Mouse (Mus musculus) kidney, postnatal 0 days (tissue): ENCODE results near the gene Xkr7. TPM values are rescaled to one million over a fixed set of nuclear protein-coding genes. Genes with fewer than 3 reads are reported as not detected.

ENCODE experiments used
- ATAC-seq: fragments of 200-750 bp; cut with Nextera tagmentation; replicated peaks from 2 replicates; pipeline ENCODE4 v1.8.0; 2017; ENCODE audit warnings: low read depth, moderate number of reproducible peaks, moderate TSS enrichment, moderate library complexity; ENCODE audit not compliant: low FRiP score
- DNase-seq: peaks from one replicate; pipeline ENCODE4 v3.0.0-alpha.2; 2016; ENCODE audit warnings: low spot score
- H3K27ac ChIP-seq: fragments of 300-500 bp; sonication (generic); 2 replicates; pipeline ENCODE4 v1.5.1; 2014; ENCODE audit warnings: mild to moderate bottlenecking
- H3K27me3 ChIP-seq: fragments of 300-500 bp; sonication (generic); 2 replicates; pipeline ENCODE4 v1.6.1; 2014; ENCODE audit warnings: low read length, mixed read lengths; ENCODE audit not compliant: insufficient read depth
- H3K36me3 ChIP-seq: fragments of 300-500 bp; sonication (generic); 2 replicates; pipeline ENCODE4 v1.6.1; 2014; ENCODE audit warnings: low read length, mixed read lengths; ENCODE audit not compliant: insufficient read depth
- H3K4me1 ChIP-seq: fragments of 300-500 bp; sonication (generic); replicated peaks from 2 replicates; pipeline ENCODE4 v1.6.1; 2014; ENCODE audit warnings: antibody characterized with exemption, low read length, mixed read lengths; ENCODE audit not compliant: insufficient read depth
- H3K4me2 ChIP-seq: fragments of 300-500 bp; sonication (generic); 2 replicates; pipeline ENCODE4 v1.6.1; 2014; ENCODE audit warnings: mild to moderate bottlenecking, low read length, moderate library complexity, mixed read lengths
- H3K4me3 ChIP-seq: fragments of 300-500 bp; sonication (generic); replicated peaks from 2 replicates; pipeline ENCODE4 v1.5.1; 2014; ENCODE audit warnings: low read depth, low read length
- H3K9ac ChIP-seq: fragments of 300-500 bp; sonication (generic); 2 replicates; pipeline ENCODE4 v1.6.1; 2014; ENCODE audit warnings: low read depth, low read length
- H3K9me3 ChIP-seq: fragments of 300-500 bp; sonication (generic); replicated peaks from 2 replicates; pipeline ENCODE4 v1.6.1; 2016; ENCODE audit warnings: low read length, inconsistent platforms, mixed read lengths
- CTCF ChIP-seq: IDR thresholded peaks from 2 replicates; pipeline ENCODE4 v1.5.1; 2016; ENCODE audit warnings: antibody characterized with exemption, low read depth, mild to moderate bottlenecking, moderate library complexity
- WGBS: fragments of 180-500 bp; shearing (Covaris S2); extraction: QIAGEN DNeasy Blood & Tissue Kit; methylation state at CpG from one replicate; pipeline ENCODE4 v1.1.7; 2014; 5-methylcytosine and 5-hydroxymethylcytosine counted together
- polyA plus RNA-seq: library from polyadenylated mRNA; unstranded; fragments of >200 nt; fragmentation: Nextera tagmentation; extraction: Ambion mirVana; gene quantifications from 2 replicates; pipeline ENCODE4 v1.2.1, GENCODE M21; 2015

Xkr7 gene
- polyA plus RNA-seq, 1 experiment from 2014 or later: not detected

DNA sequence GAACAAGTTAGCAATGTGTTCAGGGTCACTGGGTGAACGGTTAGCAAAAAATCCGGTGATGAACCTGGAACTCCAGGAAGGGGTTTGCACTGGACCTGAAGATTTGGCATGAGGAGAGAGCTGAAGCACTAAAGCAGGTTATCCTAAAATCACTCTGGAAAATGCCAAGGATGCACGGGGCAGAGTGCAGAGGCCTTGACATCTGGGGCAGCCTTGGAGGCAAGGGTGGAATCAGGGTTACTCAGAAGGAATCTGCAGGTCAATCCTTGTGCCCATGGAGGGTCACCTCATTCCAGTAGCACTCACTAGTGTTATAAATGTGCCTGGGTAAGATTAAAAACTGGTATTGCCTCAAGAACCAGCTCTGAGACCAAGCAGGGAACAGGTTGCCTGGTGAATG is 25.7 kb upstream of the Xkr7 start:
- ATAC-seq: no peak
- Histone ChIP-seq H3K27me3 (no peaks in the 10 kb centered on the region), H3K4me3 (no peak overlapping the region), H3K4me1 (no peaks in the 10 kb centered on the region), H3K9me3 (no peaks in the 10 kb centered on the region), H3K4me2 (no peak overlapping the region), H3K9ac (no peak overlapping the region), H3K27ac (no peak overlapping the region), H3K36me3 (peaks cover 31% of the 10 kb centered on the region)
- 79% methylated on average over 3 of the region's 3 CpGs for WGBS
- no peak for TF ChIP-seq CTCF
- DNase-seq: no peak

DNA sequence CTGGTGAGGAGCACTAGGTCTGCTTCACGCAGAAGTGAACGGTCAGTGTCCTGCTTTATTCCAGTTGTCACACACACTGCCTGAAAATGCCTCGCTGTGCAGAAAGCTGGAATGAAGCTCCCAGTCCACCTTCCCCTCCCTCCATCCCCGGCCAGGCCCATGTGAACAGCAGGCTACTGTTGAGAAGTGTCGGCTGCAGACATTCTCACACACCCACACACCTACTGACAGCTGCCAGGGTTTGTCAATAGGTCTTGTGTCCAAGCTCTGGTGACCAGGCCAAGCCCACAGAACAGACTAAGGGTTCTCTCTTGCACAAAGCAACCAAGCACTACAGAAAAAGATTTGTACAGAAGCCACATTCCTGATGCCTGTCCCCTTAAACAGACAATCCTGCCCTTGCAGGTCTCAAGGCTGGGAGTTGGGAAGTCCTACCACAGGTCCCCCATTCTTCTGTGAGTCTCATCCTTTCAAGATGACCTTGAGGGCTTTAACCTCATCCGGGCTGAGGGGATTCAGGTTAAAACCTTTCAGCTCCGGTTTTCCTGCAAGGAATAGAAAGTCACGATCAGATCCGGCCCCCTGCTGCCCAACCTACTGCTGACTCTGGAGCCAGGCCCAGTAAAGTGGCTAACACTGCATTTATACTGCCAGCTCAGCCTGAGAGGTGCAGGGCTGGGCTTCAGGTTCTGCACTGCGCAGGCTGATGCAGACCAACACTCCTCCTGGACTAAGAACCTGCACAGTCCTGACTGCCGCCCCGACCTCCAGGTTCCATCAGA is 22.3 kb upstream of the Xkr7 start:
- H3K27me3 ChIP-seq: no peaks in the 10 kb centered on the region

DNA sequence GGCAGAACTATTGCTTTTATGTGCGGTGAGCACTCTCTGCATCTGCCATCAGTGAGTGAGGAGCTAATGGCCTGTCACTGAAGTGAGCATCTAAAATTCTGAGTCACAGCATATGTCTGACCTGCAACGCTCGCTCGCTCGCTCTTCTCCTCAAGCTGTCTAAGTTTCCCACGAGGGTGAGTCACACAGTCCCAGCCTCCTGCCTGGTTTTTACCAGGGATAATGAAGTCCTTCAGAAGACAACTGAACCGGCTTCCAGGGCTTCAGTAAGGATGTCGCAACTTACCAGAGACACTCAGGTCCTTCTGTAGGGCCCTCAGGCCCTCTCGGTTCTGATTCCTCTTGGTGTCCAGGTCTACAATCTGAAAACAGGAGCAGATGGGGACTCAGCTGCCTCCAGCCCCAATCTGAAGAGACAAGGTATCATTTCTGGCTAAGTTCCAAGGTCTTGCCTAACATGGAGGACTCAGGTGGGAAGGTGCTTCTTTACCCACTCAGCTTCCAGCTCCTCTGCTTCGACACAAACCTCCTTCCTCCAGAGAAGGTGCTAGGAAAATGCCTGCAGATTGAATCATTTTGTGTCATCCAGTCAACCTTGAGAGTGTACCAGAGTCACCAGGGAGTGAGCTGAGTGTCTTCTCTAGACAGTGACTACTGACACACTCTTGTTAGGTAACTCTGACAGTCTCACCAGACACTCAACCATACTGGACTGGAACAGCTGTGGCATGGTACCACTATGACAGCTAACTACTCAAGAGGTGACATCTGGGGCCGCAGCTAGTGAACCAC is 17.7 kb upstream of the Xkr7 start:
- H3K27ac ChIP-seq: no peak overlapping the region
- peak overlapping the region; percentile 79 for H3K9ac ChIP-seq
- WGBS: 88% methylated on average over 11 of the region's 11 CpGs
- H3K4me1 ChIP-seq: peaks cover 10% of the 10 kb centered on the region
- TF ChIP-seq CTCF: no peak
- peak overlapping the region; percentile 90 for H3K4me2 ChIP-seq
- H3K4me3 ChIP-seq: peak overlapping the region; percentile 75
- no peak for DNase-seq
- peaks cover 22% of the 10 kb centered on the region for H3K36me3 ChIP-seq
- no peak for ATAC-seq
- no peaks in the 10 kb centered on the region for H3K9me3 ChIP-seq
- H3K27me3 ChIP-seq: no peaks in the 10 kb centered on the region

More for the DNA sequence above, 22.3 kb upstream of the Xkr7 start:
- ATAC-seq: no peak
- no peak overlapping the region for H3K4me3 ChIP-seq
- peaks cover 7% of the 10 kb centered on the region for H3K4me1 ChIP-seq
- H3K27ac ChIP-seq: no peak overlapping the region
- H3K4me2 ChIP-seq: no peak overlapping the region
- H3K9me3 ChIP-seq: no peaks in the 10 kb centered on the region
- no peak for TF ChIP-seq CTCF
- DNase-seq: no peak
- peaks cover 32% of the 10 kb centered on the region for H3K36me3 ChIP-seq
- WGBS: 90% methylated on average over 12 of the region's 12 CpGs
- H3K9ac ChIP-seq: no peak overlapping the region

DNA sequence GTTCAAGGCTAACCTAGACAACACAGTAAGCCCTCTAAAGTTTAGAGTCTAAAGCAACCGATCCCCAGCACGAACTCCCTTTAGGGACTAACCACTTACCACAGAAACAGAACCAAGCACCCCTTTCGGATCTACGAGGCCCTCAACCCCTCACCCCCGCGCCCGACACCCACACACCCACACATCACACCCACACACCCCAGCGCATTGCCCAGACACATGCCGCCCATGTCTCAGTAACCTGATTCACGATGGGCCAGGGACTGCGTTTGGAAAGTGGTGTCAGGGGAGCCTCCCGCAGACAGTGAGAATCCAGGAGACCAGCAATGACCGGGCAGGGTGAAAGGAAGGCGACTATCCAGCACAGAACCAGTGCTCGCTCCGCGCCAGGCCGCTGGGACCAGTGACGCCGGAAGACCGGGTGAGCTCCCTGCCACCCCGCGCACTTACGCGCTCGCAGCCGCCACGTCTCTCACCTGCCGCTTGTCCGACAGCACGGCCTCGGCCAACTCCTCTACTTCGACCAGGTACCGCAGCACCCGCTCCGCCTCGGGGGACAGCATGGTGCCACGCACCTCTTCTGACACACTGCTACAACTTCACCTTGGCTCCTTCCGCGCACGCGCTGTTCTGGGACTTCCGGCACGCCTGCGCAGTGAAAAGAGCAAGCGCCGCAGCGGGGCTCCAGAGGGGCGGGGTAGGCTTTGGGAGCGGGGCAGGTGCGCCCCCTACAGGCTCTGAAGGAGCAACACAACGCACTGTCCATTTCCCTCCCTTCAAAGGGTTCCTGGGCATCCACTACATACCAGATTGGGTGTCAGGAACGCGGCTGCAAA is 16.7 kb upstream of the Xkr7 start, which contains the start of gene Pdrg1:
TSS of gene Pdrg1 (minus strand) at position 670 of the 836 bp plus-strand sequence.
- peaks cover 10% of the 10 kb centered on the region for H3K4me1 ChIP-seq
- H3K4me2 ChIP-seq: peak within 1 kb of the TSS; percentile 90
- H3K9me3 ChIP-seq: no peaks in the 10 kb centered on the region
- peaks cover 11% of the 10 kb centered on the region for H3K36me3 ChIP-seq
- ATAC-seq (peak; percentile 93), DNase-seq (peak; percentile 97)
- peak within 1 kb of the TSS; percentile 42; the same call in 1 of the 2 replicates for H3K27ac ChIP-seq
- peak within 1 kb of the TSS; percentile 75 for H3K4me3 ChIP-seq
- H3K9ac ChIP-seq: peak within 1 kb of the TSS; percentile 79
- peak; percentile 97 for TF ChIP-seq CTCF
- 1% methylated on average over 54 of the region's 54 CpGs for WGBS
- H3K27me3 ChIP-seq: no peaks in the 10 kb centered on the region

DNA sequence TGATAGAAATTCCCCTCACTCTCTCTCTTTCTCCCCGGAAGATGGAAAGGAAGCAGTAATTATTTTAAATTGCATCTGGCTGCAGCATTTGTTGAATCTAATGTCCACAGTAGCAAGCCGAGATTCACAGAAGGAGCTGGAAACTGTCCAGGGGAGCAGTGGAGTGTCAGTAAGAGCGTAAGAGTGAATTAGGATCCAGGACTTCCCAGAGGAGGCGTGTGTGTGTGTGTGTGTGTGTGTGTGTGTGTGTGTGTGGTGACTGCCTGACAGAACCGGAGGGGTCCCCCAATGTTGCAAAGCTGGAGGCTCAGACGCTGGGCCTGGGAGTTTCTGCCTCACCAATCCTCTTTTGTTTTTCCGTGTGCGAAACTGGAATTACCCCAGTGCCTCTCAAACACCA is 15.8 kb upstream of the Xkr7 start:
- Histone ChIP-seq H3K9me3 (no peaks in the 10 kb centered on the region), H3K4me2 (peak overlapping the region; percentile 90), H3K4me3 (0 out of 2 replicates have a peak overlapping the region, but pooled peaks have one; percentile 75), H3K36me3 (peaks cover 3% of the 10 kb centered on the region; the same call in 1 of the 2 replicates), H3K9ac (no peak overlapping the region), H3K27ac (no peak overlapping the region), H3K4me1 (peaks cover 10% of the 10 kb centered on the region), H3K27me3 (no peaks in the 10 kb centered on the region)
- DNase-seq (peak; percentile 36), ATAC-seq (no peak)
- 32% methylated on average over 8 of the region's 8 CpGs for WGBS
- no peak for TF ChIP-seq CTCF

DNA sequence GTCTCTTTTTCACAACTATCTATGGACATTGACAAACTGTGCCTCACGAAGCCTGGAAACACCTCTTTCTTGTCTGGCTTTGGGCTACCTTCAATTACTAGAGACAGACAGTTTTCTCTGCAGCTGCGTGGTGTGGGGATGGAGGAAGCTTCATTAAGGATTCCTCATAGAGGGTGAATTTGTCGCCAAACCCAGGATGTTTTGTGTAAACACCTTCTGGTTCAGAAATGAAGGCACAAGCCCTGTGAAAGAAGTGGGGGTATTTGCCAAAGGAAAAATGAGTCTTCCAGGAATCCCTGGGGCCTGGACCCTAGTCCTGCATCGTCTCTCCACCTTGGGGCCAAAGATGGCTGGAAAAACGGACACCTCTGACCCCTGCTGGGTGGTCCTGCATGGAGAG is 14.9 kb upstream of the Xkr7 start:
- no peaks in the 10 kb centered on the region for H3K9me3 ChIP-seq
- H3K4me2 ChIP-seq: no peak overlapping the region
- H3K4me3 ChIP-seq: no peak overlapping the region
- H3K27me3 ChIP-seq: no peaks in the 10 kb centered on the region
- TF ChIP-seq CTCF: no peak
- no peaks in the 10 kb centered on the region for H3K36me3 ChIP-seq
- H3K9ac ChIP-seq: no peak overlapping the region
- ATAC-seq: no peak
- DNase-seq: no peak
- H3K4me1 ChIP-seq: peaks cover 10% of the 10 kb centered on the region
- no peak overlapping the region for H3K27ac ChIP-seq
- 47% methylated on average over 5 of the region's 5 CpGs for WGBS
